Mouse (Mus musculus) CH12.LX (cell line): ENCODE results near the gene Dennd5b.

Source experiments
- CTCF ChIP-seq, 2 experiments: IDR thresholded peaks in 1 of 2; conservative IDR thresholded peaks in 1 of 2; 2 replicates each; pipeline ENCODE4 v1.5.1; 2011 to 2012; ENCODE audit warnings: low read depth in 2 of 2, low read length in 2 of 2, improper control_type of control experiment in 1 of 2, inconsistent platforms in 1 of 2, mild to moderate bottlenecking in 1 of 2, moderate library complexity in 1 of 2
- GABPA ChIP-seq: IDR thresholded peaks from 2 replicates; pipeline ENCODE4 v1.6.1; 2012; ENCODE audit warnings: low read depth, low read length, improper control_type of control experiment, inconsistent platforms; ENCODE audit not compliant: insufficient replicate concordance
- HCFC1 ChIP-seq: IDR thresholded peaks from 2 replicates; pipeline ENCODE4 v1.6.1; 2012; ENCODE audit warnings: low read depth, mild to moderate bottlenecking, inconsistent platforms, low read length, improper control_type of control experiment
- JUND ChIP-seq: conservative IDR thresholded peaks from 2 replicates; pipeline ENCODE4 v1.6.1; 2011; ENCODE audit warnings: low read depth, low read length, improper control_type of control experiment
- MXI1 ChIP-seq: IDR thresholded peaks from 2 replicates; pipeline ENCODE4 v1.6.1; 2011; ENCODE audit warnings: mild to moderate bottlenecking, low read depth, low read length, improper control_type of control experiment
- POLR2A ChIP-seq: IDR thresholded peaks from 2 replicates; pipeline ENCODE4 v1.6.1; 2011; ENCODE audit warnings: low read depth, mild to moderate bottlenecking, improper control_type of control experiment, low read length
- RCOR1 ChIP-seq: conservative IDR thresholded peaks from 2 replicates; pipeline ENCODE4 v1.6.1; 2012; ENCODE audit warnings: low read depth, mild to moderate bottlenecking, inconsistent platforms, low read length, improper control_type of control experiment
- ZC3H11A ChIP-seq: IDR thresholded peaks from 2 replicates; pipeline ENCODE4 v1.6.1; 2012; ENCODE audit warnings: low read depth, mild to moderate bottlenecking, inconsistent platforms, low read length, improper control_type of control experiment

GRCm38 (mm10) chr6:149040099-149040498 is 61.4 kb downstream of the Dennd5b start:
- no peak for TF ChIP-seq CTCF (conservative IDR thresholded peaks at IDR 0.05 in 1 of 2, IDR thresholded peaks at IDR 0.05 in 1 of 2; ENCODE audit: low read depth in 2 of 2, low read length in 2 of 2)
- TF ChIP-seq GABPA, result no peak
- no peak for TF ChIP-seq RCOR1
- no peak for TF ChIP-seq JUND
- TF ChIP-seq MXI1, result no peak
- TF ChIP-seq POLR2A, result no peak; the same call in 1 of the 2 replicates
- TF ChIP-seq HCFC1, result no peak
- no peak for TF ChIP-seq ZC3H11A
